Mouse (Mus musculus) megakaryocyte, embryonic 14.5 days (primary cell): ENCODE measurements around the gene Gm20662. TPM values are rescaled to one million over a fixed set of nuclear protein-coding genes. Genes with fewer than 3 reads are reported as not detected.

ENCODE experiments used
- H3K27me3 ChIP-seq: replicated peaks from 2 replicates; pipeline ENCODE3; 2012; ENCODE audit warnings: inconsistent platforms
- H3K36me3 ChIP-seq: replicated peaks from 2 replicates; pipeline ENCODE3; 2012; ENCODE audit warnings: low read length, inconsistent platforms, mixed read lengths
- H3K4me1 ChIP-seq: 2 replicates; pipeline ENCODE4 v1.6.1; 2012; ENCODE audit warnings: inconsistent platforms
- H3K4me3 ChIP-seq: replicated peaks from 2 replicates; pipeline ENCODE3; 2012; ENCODE audit warnings: moderate library complexity, mild to moderate bottlenecking, inconsistent platforms
- H3K9me3 ChIP-seq: 2 replicates; pipeline ENCODE4 v1.6.1; 2012; ENCODE audit warnings: inconsistent platforms
- FLI1 ChIP-seq: IDR thresholded peaks from 2 replicates; pipeline ENCODE4 v1.6.1; 2012; ENCODE audit warnings: low read length, inconsistent platforms, mixed read lengths
- GATA1 ChIP-seq: IDR thresholded peaks from 3 replicates; pipeline ENCODE4 v1.6.1; 2012; ENCODE audit warnings: mixed read lengths, low read length, inconsistent platforms, borderline replicate concordance
- polyA plus RNA-seq: library from polyadenylated mRNA; stranded (reverse); fragments of >175 nt; gene quantifications from 2 replicates; pipeline ENCODE4 v1.2.3, GENCODE M21; 2012; ENCODE audit warnings: low replicate concordance; ENCODE audit not compliant: insufficient read depth

Gene Gm20662
- polyA plus RNA-seq, 1 experiment, result 3.2 TPM

DNA sequence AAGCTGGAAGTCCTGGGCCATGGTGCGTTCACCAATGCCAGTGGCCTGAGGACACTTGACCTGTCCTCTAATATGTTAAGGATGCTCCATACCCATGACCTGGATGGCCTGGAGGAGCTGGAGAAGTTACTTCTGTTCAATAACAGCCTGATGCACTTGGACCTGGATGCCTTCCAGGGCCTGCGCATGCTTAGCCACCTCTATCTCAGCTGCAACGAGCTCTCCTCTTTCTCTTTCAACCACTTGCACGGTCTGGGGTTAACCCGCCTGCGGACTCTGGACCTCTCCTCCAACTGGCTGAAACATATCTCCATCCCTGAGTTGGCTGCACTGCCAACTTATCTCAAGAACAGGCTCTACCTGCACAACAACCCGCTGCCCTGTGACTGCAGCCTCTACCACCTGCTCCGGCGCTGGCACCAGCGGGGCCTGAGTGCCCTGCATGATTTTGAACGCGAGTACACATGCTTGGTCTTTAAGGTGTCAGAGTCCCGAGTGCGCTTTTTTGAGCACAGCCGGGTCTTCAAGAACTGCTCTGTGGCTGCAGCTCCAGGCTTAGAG, 57.6 kb downstream of the Gm20662 start:
- Histone ChIP-seq H3K27me3 (no peaks in the 10 kb centered on the region), H3K4me3 (peak overlapping the region; percentile 91), H3K36me3 (peaks cover 88% of the 10 kb centered on the region), H3K9me3 (no peaks in the 10 kb centered on the region), H3K4me1 (peaks cover 90% of the 10 kb centered on the region)
- TF ChIP-seq FLI1 (no peak), GATA1 (no peak)

DNA sequence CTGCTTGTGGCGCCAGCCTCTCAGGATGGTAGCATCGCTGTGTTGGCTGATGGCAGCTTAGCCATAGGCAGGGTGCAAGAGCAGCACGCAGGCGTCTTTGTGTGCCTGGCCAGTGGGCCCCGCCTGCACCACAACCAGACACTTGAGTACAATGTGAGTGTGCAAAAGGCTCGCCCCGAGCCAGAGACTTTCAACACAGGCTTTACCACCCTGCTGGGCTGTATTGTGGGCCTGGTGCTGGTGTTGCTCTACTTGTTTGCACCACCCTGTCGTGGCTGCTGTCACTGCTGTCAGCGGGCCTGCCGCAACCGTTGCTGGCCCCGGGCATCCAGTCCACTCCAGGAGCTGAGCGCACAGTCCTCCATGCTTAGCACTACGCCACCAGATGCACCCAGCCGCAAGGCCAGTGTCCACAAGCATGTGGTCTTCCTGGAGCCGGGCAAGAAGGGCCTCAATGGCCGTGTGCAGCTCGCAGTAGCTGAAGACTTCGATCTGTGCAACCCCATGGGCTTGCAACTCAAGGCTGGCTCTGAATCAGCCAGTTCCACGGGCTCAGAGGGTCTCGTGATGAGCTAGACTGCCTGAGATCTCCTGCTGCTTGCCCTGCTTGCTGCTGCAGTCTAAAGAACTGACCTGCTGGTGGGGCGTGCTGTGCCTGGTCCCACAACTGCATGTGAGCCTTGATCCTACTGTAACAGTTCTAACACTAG, 58.3 kb downstream of the Gm20662 start:
- H3K9me3 ChIP-seq, result no peaks in the 10 kb centered on the region
- peaks cover 95% of the 10 kb centered on the region for H3K36me3 ChIP-seq
- peak overlapping the region; percentile 34 for H3K4me3 ChIP-seq
- no peaks in the 10 kb centered on the region for H3K27me3 ChIP-seq
- peaks cover 93% of the 10 kb centered on the region for H3K4me1 ChIP-seq
- TF ChIP-seq GATA1 (no peak), FLI1 (no peak)

- H3K9me3 ChIP-seq, result no peaks in the 10 kb centered on the region
- H3K27me3 ChIP-seq, result no peaks in the 10 kb centered on the region
- peaks cover 98% of the 10 kb centered on the region for H3K36me3 ChIP-seq
- TF ChIP-seq GATA1 (no peak), FLI1 (no peak)
- no peak overlapping the region for H3K4me3 ChIP-seq
- H3K4me1 ChIP-seq, result peaks cover 93% of the 10 kb centered on the region
These were observed 58.9 kb downstream of the Gm20662 start for GRCm38 (mm10) chr9:108055061-108055460.

- H3K36me3 ChIP-seq, result peaks cover 96% of the 10 kb centered on the region
- H3K4me3 ChIP-seq, result no peak overlapping the region
- H3K9me3 ChIP-seq, result no peaks in the 10 kb centered on the region
- peaks cover 93% of the 10 kb centered on the region for H3K4me1 ChIP-seq
- H3K27me3 ChIP-seq, result no peaks in the 10 kb centered on the region
- TF ChIP-seq FLI1 (no peak), GATA1 (no peak)
These were observed 59.6 kb downstream of the Gm20662 start for GRCm38 (mm10) chr9:108055661-108056237.

DNA sequence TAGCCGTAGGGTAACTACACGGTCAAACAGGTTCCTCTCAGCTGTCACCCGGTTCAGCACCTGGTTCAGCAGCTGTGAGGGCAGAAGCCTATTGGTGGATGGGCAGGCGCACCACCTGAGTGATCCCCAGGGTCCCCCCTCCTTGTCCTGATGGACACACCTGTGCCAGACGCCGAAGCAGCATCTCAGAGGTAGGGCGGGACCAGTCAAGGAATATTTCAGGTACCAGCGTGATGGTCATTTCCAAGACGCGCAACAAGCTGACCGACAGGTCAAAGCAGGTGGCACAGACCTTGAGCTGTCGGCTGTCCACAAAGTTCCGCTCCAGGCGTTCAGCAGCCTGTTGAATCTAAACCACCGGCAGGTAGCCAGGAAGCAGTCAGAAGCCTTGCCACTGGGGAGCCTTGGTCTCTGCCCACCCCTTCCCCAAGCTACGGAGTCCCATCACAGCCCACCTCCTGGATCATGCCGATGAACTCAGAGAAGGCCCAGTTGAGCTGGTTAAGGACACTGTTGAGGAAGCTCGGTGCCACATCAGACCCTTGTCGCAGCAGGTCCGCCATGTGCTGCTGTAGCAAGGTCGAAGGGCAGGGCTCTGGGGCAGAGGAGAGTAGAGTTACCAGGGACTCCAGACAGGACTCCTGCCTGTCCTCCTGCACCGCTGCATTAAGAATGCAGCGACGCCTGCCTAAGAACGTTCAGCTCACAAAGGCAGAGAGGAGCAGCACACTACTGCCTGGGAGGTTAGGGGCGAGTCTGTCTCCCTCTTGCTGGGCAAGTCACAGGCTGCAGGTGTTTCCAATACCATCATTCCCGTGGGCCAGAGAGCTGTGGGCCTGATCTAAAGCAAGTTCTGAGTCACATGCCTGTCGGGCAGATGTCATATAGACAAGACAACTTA, 60.5 kb downstream of the Gm20662 start:
- Histone ChIP-seq H3K36me3 (peaks cover 93% of the 10 kb centered on the region), H3K4me3 (no peak overlapping the region)
- TF ChIP-seq GATA1, result no peak
- no peak for TF ChIP-seq FLI1

GRCm38 (mm10) chr9:108057262-108057562, 61.1 kb downstream of the Gm20662 start:
- Histone ChIP-seq H3K27me3 (no peaks in the 10 kb centered on the region), H3K4me1 (peaks cover 93% of the 10 kb centered on the region), H3K36me3 (peaks cover 93% of the 10 kb centered on the region), H3K9me3 (no peaks in the 10 kb centered on the region), H3K4me3 (no peak overlapping the region)
- no peak for TF ChIP-seq FLI1
- TF ChIP-seq GATA1, result no peak

More for the DNA sequence above, 60.5 kb downstream of the Gm20662 start:
- H3K4me1 ChIP-seq, result peaks cover 93% of the 10 kb centered on the region
- H3K9me3 ChIP-seq, result no peaks in the 10 kb centered on the region
- H3K27me3 ChIP-seq, result no peaks in the 10 kb centered on the region

DNA sequence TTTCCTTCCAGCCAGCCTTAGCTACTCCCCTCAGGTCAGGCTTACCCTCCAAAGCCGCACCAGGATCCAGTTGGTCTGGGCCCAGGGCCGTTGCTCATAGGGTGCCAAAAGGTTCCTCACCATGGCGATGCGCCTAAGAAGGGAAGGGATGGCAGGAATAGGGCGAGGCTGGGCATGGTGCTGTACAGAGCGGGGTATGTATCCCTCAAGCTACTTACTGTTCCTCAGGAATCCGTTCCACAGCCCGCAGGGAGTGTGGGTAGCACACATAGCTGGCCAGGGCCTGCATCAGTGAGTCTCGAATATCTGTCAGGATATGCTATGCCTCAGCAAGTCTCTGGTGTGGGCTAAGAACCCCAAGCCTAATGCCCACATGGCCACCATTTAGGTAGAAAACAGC, 62.1 kb downstream of the Gm20662 start:
- Histone ChIP-seq H3K9me3 (no peaks in the 10 kb centered on the region), H3K36me3 (peaks cover 95% of the 10 kb centered on the region), H3K4me3 (no peak overlapping the region), H3K27me3 (no peaks in the 10 kb centered on the region), H3K4me1 (peaks cover 93% of the 10 kb centered on the region)
- no peak for TF ChIP-seq FLI1
- TF ChIP-seq GATA1, result no peak

- Histone ChIP-seq H3K36me3 (peaks cover 94% of the 10 kb centered on the region), H3K4me1 (peaks cover 81% of the 10 kb centered on the region), H3K4me3 (peak overlapping the region; percentile 15), H3K27me3 (no peaks in the 10 kb centered on the region), H3K9me3 (no peaks in the 10 kb centered on the region)
- TF ChIP-seq FLI1, result no peak
- no peak for TF ChIP-seq GATA1
These were observed 66.0 kb downstream of the Gm20662 start for GRCm38 (mm10) chr9:108062142-108062541.

DNA sequence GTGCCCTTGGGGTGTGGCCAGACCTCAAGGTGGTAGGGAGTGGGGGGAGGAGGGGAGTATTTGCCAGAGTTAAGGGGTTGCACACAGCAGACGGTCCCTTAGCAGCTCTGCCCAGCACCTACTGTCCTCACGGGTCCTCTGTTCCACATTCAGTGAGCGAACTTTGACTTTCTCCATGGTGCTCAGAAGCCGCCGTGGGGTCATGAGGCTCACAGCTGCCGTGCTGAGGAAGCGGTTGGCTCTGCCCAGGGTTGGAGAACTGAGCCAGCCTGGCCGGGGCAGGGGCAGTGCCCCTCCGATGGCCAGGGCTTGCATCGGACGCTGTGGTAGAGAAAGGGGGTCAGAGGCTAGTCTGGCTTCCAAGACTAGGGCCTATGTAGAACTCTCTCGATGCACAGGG, 67.2 kb downstream of the Gm20662 start:
- no peaks in the 10 kb centered on the region for H3K9me3 ChIP-seq
- TF ChIP-seq GATA1, result no peak
- no peak for TF ChIP-seq FLI1
- H3K4me3 ChIP-seq, result no peak overlapping the region
- H3K36me3 ChIP-seq, result peaks cover 94% of the 10 kb centered on the region
- no peaks in the 10 kb centered on the region for H3K27me3 ChIP-seq
- H3K4me1 ChIP-seq, result peaks cover 82% of the 10 kb centered on the region
